Mouse (Mus musculus) embryonic facial prominence, embryonic 15.5 days (tissue): ENCODE measurements at regions not wholly inside any gene's neighbourhood (a gene's known extent, or its start where the extent isn't known, plus 50 kb on each side); places are given as distances from the start of the nearest gene placed in this dataset.

Source experiments
- ATAC-seq: fragments of 200-750 bp; cut with Nextera tagmentation; 2 replicates; pipeline ENCODE4 v1.8.0; 2017; ENCODE audit warnings: low read depth, moderate TSS enrichment; ENCODE audit not compliant: insufficient number of reproducible peaks, low FRiP score, low TSS enrichment
- H3K27ac ChIP-seq: fragments of 300-500 bp; sonication (generic); replicated peaks from 2 replicates; pipeline ENCODE4 v1.5.1; 2015; ENCODE audit warnings: mild to moderate bottlenecking, inconsistent platforms
- H3K27me3 ChIP-seq: fragments of 300-500 bp; sonication (generic); 2 replicates; pipeline ENCODE4 v1.6.1; 2015; ENCODE audit warnings: inconsistent platforms
- H3K36me3 ChIP-seq: fragments of 300-500 bp; sonication (generic); 2 replicates; pipeline ENCODE4 v1.6.1; 2015; ENCODE audit warnings: mild to moderate bottlenecking, inconsistent platforms
- H3K4me1 ChIP-seq: fragments of 300-500 bp; sonication (generic); 2 replicates; pipeline ENCODE4 v1.6.1; 2015; ENCODE audit warnings: inconsistent platforms
- H3K4me2 ChIP-seq: fragments of 300-500 bp; sonication (generic); replicated peaks from 2 replicates; pipeline ENCODE4 v1.6.1; 2015; ENCODE audit warnings: mild to moderate bottlenecking, inconsistent platforms
- H3K4me3 ChIP-seq: fragments of 300-500 bp; sonication (generic); replicated peaks from 2 replicates; pipeline ENCODE4 v1.5.1; 2015; ENCODE audit warnings: mild to moderate bottlenecking, inconsistent platforms
- H3K9ac ChIP-seq: fragments of 300-500 bp; sonication (generic); 2 replicates; pipeline ENCODE4 v1.6.1; 2015; ENCODE audit warnings: inconsistent platforms
- H3K9me3 ChIP-seq: fragments of 300-500 bp; sonication (generic); replicated peaks from 2 replicates; pipeline ENCODE4 v1.6.1; 2016; ENCODE audit warnings: inconsistent platforms
- WGBS: fragments of 180-500 bp; shearing (Covaris S2); methylation state at CpG from one replicate; pipeline ENCODE4 v1.1.7; 2015; 5-methylcytosine and 5-hydroxymethylcytosine counted together

- H3K27me3 ChIP-seq, result no peaks in the 10 kb centered on the region
- no peak overlapping the region for H3K4me3 ChIP-seq
- H3K4me1 ChIP-seq, result peaks cover 40% of the 10 kb centered on the region
- no peak for ATAC-seq
- H3K27ac ChIP-seq, result no peak overlapping the region
- H3K36me3 ChIP-seq, result no peaks in the 10 kb centered on the region
- no peak overlapping the region for H3K4me2 ChIP-seq
- 47% methylated on average over 6 of the region's 6 CpGs for WGBS
- H3K9ac ChIP-seq, result no peak overlapping the region
- no peaks in the 10 kb centered on the region for H3K9me3 ChIP-seq
These were observed 177.2 kb downstream of the Enc1 start for GRCm38 (mm10) chr13:97418081-97418480.

GRCm38 (mm10) chr13:97415927-97416709 is 175.2 kb downstream of the Enc1 start:
- Histone ChIP-seq H3K9me3 (no peaks in the 10 kb centered on the region), H3K27ac (peak overlapping the region; percentile 81), H3K9ac (no peak overlapping the region), H3K4me3 (no peak overlapping the region), H3K36me3 (no peaks in the 10 kb centered on the region), H3K4me2 (no peak overlapping the region), H3K4me1 (peaks cover 40% of the 10 kb centered on the region), H3K27me3 (no peaks in the 10 kb centered on the region)
- ATAC-seq, result peak; percentile 72
- WGBS, result 40% methylated on average over 10 of the region's 10 CpGs

DNA sequence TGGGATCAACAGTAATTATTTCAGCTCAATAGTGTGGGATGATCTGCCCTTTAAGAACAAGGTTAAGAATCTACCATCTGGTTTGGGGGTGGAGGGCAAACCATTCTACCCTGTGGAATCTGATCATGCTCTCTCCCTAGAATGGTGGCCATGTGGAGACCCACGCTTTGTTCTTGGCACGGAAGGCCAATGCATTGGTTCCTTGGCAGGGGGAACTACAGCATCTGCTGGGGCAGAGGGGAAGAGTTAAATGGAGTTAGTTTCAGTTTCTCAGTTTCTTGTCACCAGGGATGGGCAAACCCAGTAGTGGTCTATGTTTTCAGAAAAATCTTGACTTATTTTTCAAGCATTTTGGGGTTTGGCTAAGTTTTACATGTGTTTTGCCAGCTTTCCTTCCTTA is 174.5 kb downstream of the Enc1 start:
- WGBS, result 32% methylated on average over 2 of the region's 2 CpGs
- no peak overlapping the region for H3K4me3 ChIP-seq
- peak; percentile 79; the same call in 1 of the 2 replicates for ATAC-seq

GRCm38 (mm10) chr13:97412151-97412550 is 171.2 kb downstream of the Enc1 start:
- no peak overlapping the region for H3K9ac ChIP-seq
- no peaks in the 10 kb centered on the region for H3K9me3 ChIP-seq
- no peaks in the 10 kb centered on the region for H3K27me3 ChIP-seq
- 56% methylated on average over 4 of the region's 4 CpGs for WGBS
- H3K4me3 ChIP-seq, result no peak overlapping the region
- H3K4me1 ChIP-seq, result peaks cover 46% of the 10 kb centered on the region
- ATAC-seq, result no peak
- no peaks in the 10 kb centered on the region for H3K36me3 ChIP-seq
- no peak overlapping the region for H3K27ac ChIP-seq
- H3K4me2 ChIP-seq, result no peak overlapping the region

More for the DNA sequence above, 174.5 kb downstream of the Enc1 start:
- Histone ChIP-seq H3K36me3 (no peaks in the 10 kb centered on the region), H3K9ac (no peak overlapping the region), H3K9me3 (no peaks in the 10 kb centered on the region), H3K27ac (peak overlapping the region; percentile 81), H3K4me2 (no peak overlapping the region; the same call in 1 of the 2 replicates), H3K27me3 (no peaks in the 10 kb centered on the region), H3K4me1 (peaks cover 45% of the 10 kb centered on the region)

GRCm38 (mm10) chr13:97410550-97411201 is 169.8 kb downstream of the Enc1 start:
- H3K4me2 ChIP-seq, result no peak overlapping the region
- no peak overlapping the region for H3K4me3 ChIP-seq
- H3K4me1 ChIP-seq, result peaks cover 43% of the 10 kb centered on the region
- ATAC-seq, result peak; percentile 77
- H3K9ac ChIP-seq, result no peak overlapping the region
- WGBS, result 30% methylated on average over 9 of the region's 9 CpGs
- H3K27ac ChIP-seq, result no peak overlapping the region; the same call in 1 of the 2 replicates
- H3K9me3 ChIP-seq, result no peaks in the 10 kb centered on the region
- no peaks in the 10 kb centered on the region for H3K27me3 ChIP-seq
- no peaks in the 10 kb centered on the region for H3K36me3 ChIP-seq

DNA sequence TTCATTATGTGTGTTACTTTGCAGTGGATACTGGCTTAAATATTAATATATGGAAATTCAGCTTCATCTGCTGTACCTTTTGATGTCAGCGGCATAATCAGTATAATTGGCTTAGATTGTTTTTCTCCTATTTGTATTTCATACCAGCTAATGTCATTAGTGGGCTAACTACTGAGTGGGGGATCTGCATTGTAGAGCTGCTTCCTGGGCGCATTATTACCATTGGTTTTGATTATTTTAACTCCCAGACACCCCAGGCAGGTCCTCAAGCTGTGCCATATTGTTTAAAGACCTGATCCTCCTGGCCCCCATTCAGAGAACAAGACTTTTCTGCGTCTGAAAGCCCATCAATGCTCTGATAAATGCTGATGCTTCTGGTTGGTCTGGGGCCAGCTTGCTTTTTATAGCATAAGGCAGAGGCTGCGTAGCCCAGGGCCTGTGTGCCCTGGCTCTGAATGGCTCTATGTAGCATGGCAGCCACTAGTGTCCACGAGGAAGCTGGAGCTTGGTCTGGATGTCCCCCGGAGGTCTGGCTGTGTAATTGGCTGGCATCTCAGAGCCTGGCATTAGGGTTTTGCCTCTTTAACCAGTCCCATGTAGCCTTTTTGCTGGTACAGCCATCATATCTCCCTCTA is 169.1 kb downstream of the Enc1 start:
- H3K4me1 ChIP-seq, result peaks cover 37% of the 10 kb centered on the region
- H3K9ac ChIP-seq, result no peak overlapping the region
- no peak overlapping the region for H3K4me3 ChIP-seq
- no peaks in the 10 kb centered on the region for H3K9me3 ChIP-seq
- peak overlapping the region; percentile 44; the same call in 1 of the 2 replicates for H3K27ac ChIP-seq
- peak; percentile 22; the same call in 1 of the 2 replicates for ATAC-seq
- 56% methylated on average over 6 of the region's 6 CpGs for WGBS
- H3K4me2 ChIP-seq, result no peak overlapping the region
- H3K27me3 ChIP-seq, result no peaks in the 10 kb centered on the region
- H3K36me3 ChIP-seq, result no peaks in the 10 kb centered on the region

- Histone ChIP-seq H3K27me3 (no peaks in the 10 kb centered on the region), H3K4me2 (no peak overlapping the region), H3K9me3 (no peaks in the 10 kb centered on the region), H3K4me1 (peaks cover 34% of the 10 kb centered on the region), H3K4me3 (no peak overlapping the region), H3K9ac (no peak overlapping the region), H3K27ac (no peak overlapping the region), H3K36me3 (no peaks in the 10 kb centered on the region)
- no peak for ATAC-seq
- WGBS, result 39% methylated on average over 8 of the region's 8 CpGs
These were observed 168.4 kb downstream of the Enc1 start for GRCm38 (mm10) chr13:97409291-97409780.

GRCm38 (mm10) chr13:97408414-97409290 is 167.7 kb downstream of the Enc1 start:
- 73% methylated on average over 22 of the region's 22 CpGs for WGBS
- Histone ChIP-seq H3K36me3 (no peaks in the 10 kb centered on the region), H3K27ac (no peak overlapping the region), H3K27me3 (no peaks in the 10 kb centered on the region), H3K9me3 (no peaks in the 10 kb centered on the region), H3K4me2 (no peak overlapping the region), H3K9ac (no peak overlapping the region), H3K4me3 (no peak overlapping the region), H3K4me1 (peaks cover 34% of the 10 kb centered on the region)
- no peak for ATAC-seq

- Histone ChIP-seq H3K9me3 (no peaks in the 10 kb centered on the region), H3K27ac (no peak overlapping the region), H3K27me3 (no peaks in the 10 kb centered on the region), H3K4me3 (no peak overlapping the region), H3K36me3 (no peaks in the 10 kb centered on the region), H3K4me1 (peaks cover 30% of the 10 kb centered on the region), H3K9ac (no peak overlapping the region), H3K4me2 (no peak overlapping the region)
- ATAC-seq, result no peak
- WGBS, result 74% methylated on average over 2 of the region's 2 CpGs
These were observed 166.9 kb downstream of the Enc1 start for GRCm38 (mm10) chr13:97407773-97408172.

DNA sequence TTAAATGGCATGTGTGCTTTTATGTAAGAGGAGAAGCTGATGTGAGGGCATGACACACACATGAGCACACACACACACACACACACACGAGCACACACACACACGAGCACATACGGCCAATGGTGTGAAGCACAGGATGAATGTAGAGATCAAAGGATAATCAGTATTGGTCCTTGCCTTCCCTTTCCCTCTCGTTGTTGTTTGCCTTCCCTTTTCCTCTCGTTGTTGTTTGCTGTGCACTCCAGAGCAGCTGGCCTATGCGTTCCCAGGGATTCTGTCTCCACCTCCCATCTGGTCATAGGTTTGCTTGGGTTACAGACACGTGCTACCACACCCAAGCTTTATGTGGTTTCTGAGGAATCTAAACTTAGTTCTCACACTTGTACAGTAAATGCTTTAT is 165.8 kb downstream of the Enc1 start:
- peak; percentile 75; the same call in 1 of the 2 replicates for ATAC-seq
- H3K4me1 ChIP-seq, result peaks cover 30% of the 10 kb centered on the region
- H3K9ac ChIP-seq, result no peak overlapping the region
- H3K27me3 ChIP-seq, result no peaks in the 10 kb centered on the region
- WGBS, result 23% methylated on average over 7 of the region's 7 CpGs
- H3K27ac ChIP-seq, result no peak overlapping the region; the same call in 1 of the 2 replicates
- H3K36me3 ChIP-seq, result no peaks in the 10 kb centered on the region
- no peak overlapping the region for H3K4me3 ChIP-seq
- no peaks in the 10 kb centered on the region for H3K9me3 ChIP-seq
- H3K4me2 ChIP-seq, result no peak overlapping the region
